Mouse (Mus musculus) liver, postnatal 0 days (tissue): ENCODE data around the gene Hfm1. TPM values are rescaled to one million over a fixed set of nuclear protein-coding genes. Genes with fewer than 3 reads are reported as not detected.

ENCODE experiments used
- ATAC-seq: fragments of 200-750 bp; cut with Nextera tagmentation; 2 replicates; pipeline ENCODE4 v1.8.0; 2017; ENCODE audit warnings: mild to moderate bottlenecking, moderate library complexity
- DNase-seq: peaks from one replicate; pipeline ENCODE4 v3.0.0-alpha.2; 2016
- H3K27ac ChIP-seq: fragments of 300-500 bp; sonication (generic); 2 replicates; pipeline ENCODE4 v1.5.1; 2014; ENCODE audit warnings: antibody characterized with exemption, moderate library complexity, mild to moderate bottlenecking, low read depth
- H3K27me3 ChIP-seq: fragments of 300-500 bp; sonication (generic); 2 replicates; pipeline ENCODE4 v1.6.1; 2014; ENCODE audit warnings: low read length, control low read depth, mixed read lengths; ENCODE audit not compliant: insufficient read depth
- H3K36me3 ChIP-seq: fragments of 300-500 bp; sonication (generic); replicated peaks from 2 replicates; pipeline ENCODE4 v1.6.1; 2014; ENCODE audit warnings: mild to moderate bottlenecking, control low read depth, low read length, moderate library complexity, mixed read lengths; ENCODE audit not compliant: insufficient read depth
- H3K4me1 ChIP-seq: fragments of 300-500 bp; sonication (generic); 2 replicates; pipeline ENCODE4 v1.6.1; 2014; ENCODE audit warnings: antibody characterized with exemption, mild to moderate bottlenecking, control low read depth; ENCODE audit not compliant: insufficient read depth
- H3K4me2 ChIP-seq: fragments of 300-500 bp; sonication (generic); 2 replicates; pipeline ENCODE4 v1.6.1; 2014; ENCODE audit warnings: low read depth, mild to moderate bottlenecking, low read length, moderate library complexity, mixed read lengths
- H3K4me3 ChIP-seq: fragments of 300-500 bp; sonication (generic); 2 replicates; pipeline ENCODE4 v1.5.1; 2014; ENCODE audit warnings: low read depth, low read length
- H3K9ac ChIP-seq: fragments of 300-500 bp; sonication (generic); replicated peaks from 2 replicates; pipeline ENCODE4 v1.6.1; 2014; ENCODE audit warnings: mild to moderate bottlenecking, moderate library complexity
- H3K9me3 ChIP-seq: fragments of 300-500 bp; sonication (generic); 2 replicates; pipeline ENCODE4 v1.6.1; 2016; ENCODE audit warnings: mild to moderate bottlenecking, control low read depth, low read length, mixed read lengths
- CTCF ChIP-seq: sonication (generic); IDR thresholded peaks from 2 replicates; pipeline ENCODE4 v1.5.1; 2016; ENCODE audit warnings: antibody characterized with exemption, low read depth
- EP300 ChIP-seq: IDR thresholded peaks from 2 replicates; pipeline ENCODE4 v1.6.1; 2016; ENCODE audit warnings: antibody characterized with exemption, low read depth, mild to moderate bottlenecking
- WGBS: fragments of 180-500 bp; shearing (Covaris S2); extraction: QIAGEN DNeasy Blood & Tissue Kit; methylation state at CpG from one replicate; pipeline ENCODE4 v1.1.7; 2014; ENCODE audit not compliant: insufficient replicate concordance; 5-methylcytosine and 5-hydroxymethylcytosine counted together
- polyA plus RNA-seq: library from polyadenylated mRNA; unstranded; fragments of >200 nt; fragmentation: Nextera tagmentation; extraction: Ambion mirVana; gene quantifications from 2 replicates; pipeline ENCODE4 v1.2.1, GENCODE M21; 2015

Gene Hfm1
- polyA plus RNA-seq, 1 experiment from 2014 or later, result not detected

DNA sequence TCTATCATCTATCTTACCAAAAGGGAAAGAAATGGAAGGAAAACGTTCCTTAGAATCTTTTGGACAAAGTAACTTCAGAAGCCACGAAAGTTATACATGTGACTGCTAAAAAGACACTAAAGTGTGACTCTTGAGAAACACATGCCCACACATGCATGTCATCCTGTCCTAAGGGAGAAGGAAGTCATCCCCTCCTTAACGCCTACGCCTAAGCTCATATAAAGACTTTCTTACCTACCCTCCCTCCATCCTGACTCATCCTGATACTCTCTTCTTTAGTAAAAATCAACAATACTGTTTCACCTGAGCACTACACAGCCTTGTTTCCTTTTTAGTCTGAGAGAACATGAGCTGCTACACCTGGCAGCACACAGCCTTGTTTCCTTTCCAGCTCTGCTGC is 40.6 kb downstream of the Hfm1 start:
- Histone ChIP-seq H3K36me3 (no peaks in the 10 kb centered on the region), H3K4me1 (no peaks in the 10 kb centered on the region), H3K27me3 (no peaks in the 10 kb centered on the region), H3K9me3 (no peaks in the 10 kb centered on the region), H3K27ac (no peak overlapping the region), H3K9ac (no peak overlapping the region), H3K4me3 (no peak overlapping the region), H3K4me2 (no peak overlapping the region)
- 68% methylated on average over 4 of the region's 4 CpGs for WGBS
- DNase-seq (no peak), ATAC-seq (no peak)
- TF ChIP-seq CTCF (no peak), EP300 (no peak)

DNA sequence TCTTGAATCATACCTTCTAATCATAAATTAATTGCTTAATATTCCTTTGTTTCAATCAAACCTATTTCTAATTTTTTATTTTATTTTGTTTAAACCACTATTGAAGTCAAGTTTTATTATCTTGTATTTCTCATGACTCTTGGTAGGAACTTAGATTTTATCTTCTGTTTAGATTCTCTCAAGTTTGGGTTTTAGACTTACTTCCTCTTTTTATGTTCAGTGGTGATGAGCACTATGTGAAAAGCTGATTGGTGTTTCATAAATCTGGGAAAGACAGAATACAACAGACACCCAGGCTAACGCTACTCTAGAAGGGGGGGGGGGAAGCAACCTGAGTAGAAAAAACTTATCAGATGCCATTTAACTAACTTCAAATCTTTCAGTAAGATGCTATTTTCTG is 49.7 kb downstream of the Hfm1 start:
- Histone ChIP-seq H3K27me3 (no peaks in the 10 kb centered on the region), H3K4me3 (no peak overlapping the region), H3K9me3 (no peaks in the 10 kb centered on the region), H3K4me2 (no peak overlapping the region), H3K9ac (no peak overlapping the region), H3K36me3 (no peaks in the 10 kb centered on the region), H3K4me1 (no peaks in the 10 kb centered on the region), H3K27ac (no peak overlapping the region)
- ATAC-seq (no peak), DNase-seq (no peak)
- no peak for TF ChIP-seq EP300
- WGBS, result 21% methylated on average over 1 of the region's 1 CpGs

DNA sequence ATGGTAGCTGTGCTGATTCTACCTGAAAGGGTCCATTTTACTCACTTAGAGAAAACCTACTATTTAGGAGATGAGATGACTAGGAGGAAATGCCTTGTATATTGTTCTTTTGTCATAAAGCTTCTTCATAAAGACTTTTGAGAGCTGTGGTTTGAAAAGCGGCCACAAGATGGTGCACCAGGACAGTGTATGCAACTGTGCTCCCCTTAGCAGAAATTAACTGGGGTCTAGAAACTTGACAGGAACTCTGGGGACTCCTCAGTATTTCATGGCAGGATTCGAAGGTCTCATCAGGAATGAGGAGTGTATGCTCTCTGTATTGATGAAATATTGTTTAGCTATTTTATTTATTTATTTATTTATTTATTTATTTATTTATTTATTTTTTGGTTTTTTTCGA is 65.7 kb downstream of the Hfm1 start:
- ATAC-seq (no peak), DNase-seq (peak; percentile 69)
- Histone ChIP-seq H3K9me3 (no peaks in the 10 kb centered on the region), H3K4me3 (no peak overlapping the region), H3K9ac (no peak overlapping the region), H3K27ac (no peak overlapping the region), H3K36me3 (no peaks in the 10 kb centered on the region), H3K4me1 (no peaks in the 10 kb centered on the region), H3K27me3 (no peaks in the 10 kb centered on the region), H3K4me2 (no peak overlapping the region)
- 29% methylated on average over 3 of the region's 3 CpGs for WGBS
- peak; percentile 83 for TF ChIP-seq CTCF
- TF ChIP-seq EP300, result no peak

DNA sequence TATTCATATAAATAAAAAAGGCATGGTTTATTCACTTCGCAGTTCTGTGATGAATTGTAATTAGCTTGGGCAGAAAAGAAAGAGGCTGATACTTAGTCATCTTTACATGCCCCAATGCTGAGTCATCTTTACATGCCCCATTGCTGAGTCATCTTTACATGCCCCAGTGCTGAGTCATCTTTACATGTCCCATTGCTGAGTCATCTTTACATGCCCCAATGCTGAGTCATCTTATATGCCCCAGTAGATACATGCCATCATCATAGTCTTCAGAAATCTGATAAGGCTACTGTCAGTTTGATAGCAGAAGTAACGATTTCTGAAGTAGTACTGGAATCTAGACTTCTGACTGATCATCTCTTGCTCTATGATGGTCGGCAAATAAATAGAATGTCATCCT is 72.8 kb downstream of the Hfm1 start:
- no peak overlapping the region for H3K9ac ChIP-seq
- H3K36me3 ChIP-seq, result no peaks in the 10 kb centered on the region
- 78% methylated on average over 3 of the region's 3 CpGs for WGBS
- peak; percentile 54; the same call in 1 of the 2 replicates for TF ChIP-seq EP300
- TF ChIP-seq CTCF, result no peak
- no peaks in the 10 kb centered on the region for H3K9me3 ChIP-seq
- H3K27me3 ChIP-seq, result no peaks in the 10 kb centered on the region
- DNase-seq, result no peak
- peak; percentile 40 for ATAC-seq
- H3K4me1 ChIP-seq, result no peaks in the 10 kb centered on the region; the same call in 1 of the 2 replicates
- H3K27ac ChIP-seq, result no peak overlapping the region
- H3K4me3 ChIP-seq, result no peak overlapping the region
- H3K4me2 ChIP-seq, result no peak overlapping the region

DNA sequence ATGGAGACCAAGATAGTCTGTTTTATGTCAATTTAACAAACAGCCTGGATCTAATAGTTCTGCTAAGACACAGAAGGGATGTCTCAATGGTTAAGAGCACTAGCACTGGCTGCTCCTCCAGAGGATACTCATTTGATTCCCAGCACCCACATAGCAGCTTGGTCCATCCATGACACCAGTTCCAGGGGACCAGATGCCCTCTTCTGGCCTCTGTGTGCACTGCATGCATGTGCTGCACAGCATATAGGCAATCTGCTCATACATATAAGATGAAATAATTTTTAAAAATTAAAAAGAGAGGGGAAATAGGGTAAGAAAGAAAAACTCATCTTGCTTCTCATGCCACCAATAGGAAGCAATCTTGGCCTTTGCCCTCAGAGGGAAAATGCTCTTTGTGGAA is 79.1 kb downstream of the Hfm1 start:
- no peak overlapping the region for H3K27ac ChIP-seq
- no peak overlapping the region for H3K4me3 ChIP-seq
- H3K9ac ChIP-seq, result no peak overlapping the region
- H3K4me2 ChIP-seq, result no peak overlapping the region
- DNase-seq (no peak), ATAC-seq (no peak)
- TF ChIP-seq CTCF (peak; percentile 44), EP300 (no peak)
- no peaks in the 10 kb centered on the region for H3K36me3 ChIP-seq
- H3K4me1 ChIP-seq, result no peaks in the 10 kb centered on the region
- no peaks in the 10 kb centered on the region for H3K9me3 ChIP-seq
- H3K27me3 ChIP-seq, result no peaks in the 10 kb centered on the region

DNA sequence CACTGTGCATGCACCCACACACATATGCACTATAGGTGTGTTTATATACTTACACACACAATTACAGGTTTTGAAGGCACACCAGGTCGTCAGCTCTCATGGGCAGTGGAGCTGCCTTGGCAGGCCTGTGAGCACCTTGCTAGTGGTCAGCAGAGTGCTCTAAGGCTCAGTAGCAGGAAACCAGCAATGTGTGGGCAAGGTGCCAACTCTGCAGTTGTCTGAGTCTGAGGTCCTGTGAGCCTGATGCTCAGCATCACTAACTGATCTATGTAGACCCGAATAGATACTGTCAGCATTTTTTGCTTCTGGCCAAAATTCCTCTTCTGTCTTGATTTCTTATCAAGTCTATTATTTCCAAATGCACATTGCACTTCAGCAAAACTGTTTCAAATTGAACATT is 82.2 kb downstream of the Hfm1 start:
- ATAC-seq (no peak), DNase-seq (no peak)
- H3K27me3 ChIP-seq, result no peaks in the 10 kb centered on the region
- H3K4me1 ChIP-seq, result no peaks in the 10 kb centered on the region
- no peaks in the 10 kb centered on the region for H3K9me3 ChIP-seq
- H3K27ac ChIP-seq, result no peak overlapping the region
- TF ChIP-seq CTCF (no peak), EP300 (no peak)
- no peak overlapping the region for H3K4me3 ChIP-seq
- H3K9ac ChIP-seq, result no peak overlapping the region
- no peak overlapping the region for H3K4me2 ChIP-seq
- H3K36me3 ChIP-seq, result no peaks in the 10 kb centered on the region
- 48% methylated on average over 2 of the region's 2 CpGs for WGBS

DNA sequence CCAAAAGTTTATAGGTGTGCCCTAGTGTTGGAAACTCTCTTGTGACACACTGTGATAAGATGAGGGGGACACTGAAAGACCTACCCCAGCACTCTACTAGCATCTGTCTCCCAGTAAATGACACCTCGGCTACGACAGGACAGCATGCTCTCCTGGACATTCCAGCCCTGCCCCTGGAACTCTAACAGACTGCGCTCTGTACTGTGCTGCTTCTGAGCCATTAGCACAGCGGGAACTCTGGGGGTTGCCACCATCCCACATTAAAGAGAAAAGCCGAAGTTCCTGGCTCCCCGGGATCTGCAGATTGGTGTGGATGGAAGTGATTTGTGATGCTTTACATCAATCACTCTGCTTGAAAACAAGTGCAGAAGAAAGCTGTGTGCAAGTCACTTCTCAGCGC is 93.1 kb downstream of the Hfm1 start:
- Histone ChIP-seq H3K9ac (no peak overlapping the region), H3K27ac (no peak overlapping the region), H3K27me3 (no peaks in the 10 kb centered on the region), H3K36me3 (no peaks in the 10 kb centered on the region), H3K4me2 (no peak overlapping the region), H3K9me3 (no peaks in the 10 kb centered on the region), H3K4me1 (no peaks in the 10 kb centered on the region), H3K4me3 (no peak overlapping the region)
- WGBS, result 48% methylated on average over 7 of the region's 7 CpGs
- ATAC-seq, result no peak
- TF ChIP-seq EP300 (no peak), CTCF (no peak)
- DNase-seq, result no peak
